Comparison of ENCODE assay signal across 8 mouse cellular contexts in the genomic region with DNA sequence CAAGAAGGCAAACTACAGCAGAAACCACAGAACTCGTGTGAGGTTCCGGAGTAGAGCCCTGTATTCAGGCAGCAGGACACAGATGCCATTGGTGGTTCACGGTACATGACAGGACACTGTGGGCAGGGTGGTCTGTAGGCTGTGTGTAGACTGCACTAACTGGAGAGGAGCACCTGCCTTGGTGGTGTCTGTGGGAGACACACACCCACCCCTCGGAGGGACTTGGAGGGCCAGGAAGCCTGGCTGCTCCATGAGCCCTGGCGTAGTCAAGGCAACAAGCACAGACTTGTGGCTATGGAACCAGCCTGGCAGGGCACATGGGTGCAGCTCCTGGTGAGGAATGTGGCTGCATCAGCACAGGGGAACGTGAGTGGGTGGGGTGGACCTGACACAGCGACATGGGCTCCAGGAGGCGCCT. TPM values are rescaled to one million over a fixed set of nuclear protein-coding genes. Genes with fewer than 3 reads are reported as not detected.
DNase-seq lines count a peak whose midpoint lies in the region; ATAC-seq and TF ChIP-seq lines count a peak whose summit lies in the region.

No protein-coding gene starts in this region.

- no peak for TF ChIP-seq CTCF in intestine, postnatal 0 days (IDR thresholded peaks at IDR 0.05; ENCODE audit: low read depth)
- no peak for TF ChIP-seq CTCF in midbrain, postnatal 0 days (IDR thresholded peaks at IDR 0.05)

- no peak overlapping the region for H3K9ac ChIP-seq in intestine, embryonic 15.5 days
- no peak overlapping the region for H3K9ac ChIP-seq in intestine, postnatal 0 days (ENCODE audit: low read depth, low read length)
- no peak overlapping the region for H3K9ac ChIP-seq in midbrain, postnatal 0 days (replicated peaks; ENCODE audit: low read length, poor library complexity, severe bottlenecking)

- no peak overlapping the region for H3K27ac ChIP-seq in intestine, embryonic 15.5 days
- H3K27ac ChIP-seq in intestine, postnatal 0 days (ENCODE audit: low read depth, low read length) = no peak overlapping the region
- no peak overlapping the region for H3K27ac ChIP-seq in midbrain, postnatal 0 days (ENCODE audit: low read depth, low read length)

- H3K4me3 ChIP-seq in intestine, embryonic 15.5 days (replicated peaks) = no peak overlapping the region
- no peak overlapping the region for H3K4me3 ChIP-seq in intestine, postnatal 0 days (ENCODE audit: low read depth, low read length)
- no peak overlapping the region for H3K4me3 ChIP-seq in midbrain, postnatal 0 days (ENCODE audit: low read depth, low read length)

- peak; percentile 28; the same call in 1 of the 2 replicates for ATAC-seq in intestine, embryonic 15.5 days
- no peak for ATAC-seq in intestine, postnatal 0 days
- ATAC-seq in activated CD4-positive, CD25-positive, alpha-beta regulatory T cell, adult 4 months = peak; percentile 93
- peak; percentile 94 for ATAC-seq in inflammation-experienced regulatory T-cells, adult 6 months
- no peak for ATAC-seq in midbrain, postnatal 0 days (ENCODE audit: low FRiP score)

- peaks cover 3% of the 10 kb centered on the region; the same call in 1 of the 2 replicates for H3K4me1 ChIP-seq in intestine, embryonic 15.5 days (replicated peaks)
- no peaks in the 10 kb centered on the region for H3K4me1 ChIP-seq in intestine, postnatal 0 days (replicated peaks; ENCODE audit: control insufficient read depth, insufficient read depth, low read length)
- H3K4me1 ChIP-seq in midbrain, postnatal 0 days (ENCODE audit: insufficient read depth, low read length) = peaks cover 6% of the 10 kb centered on the region

- H3K27me3 ChIP-seq in intestine, embryonic 15.5 days (replicated peaks) = no peaks in the 10 kb centered on the region
- H3K27me3 ChIP-seq in intestine, postnatal 0 days (replicated peaks; ENCODE audit: control insufficient read depth, insufficient read depth, low read length) = no peaks in the 10 kb centered on the region
- no peaks in the 10 kb centered on the region for H3K27me3 ChIP-seq in midbrain, postnatal 0 days (ENCODE audit: insufficient read depth, low read length)

- H3K9me3 ChIP-seq in intestine, embryonic 15.5 days = no peaks in the 10 kb centered on the region
- no peaks in the 10 kb centered on the region for H3K9me3 ChIP-seq in intestine, postnatal 0 days (ENCODE audit: control insufficient read depth)
- H3K9me3 ChIP-seq in midbrain, postnatal 0 days (ENCODE audit: low read length) = no peaks in the 10 kb centered on the region

- no peak overlapping the region for H3K4me2 ChIP-seq in intestine, embryonic 15.5 days (replicated peaks)
- no peak overlapping the region for H3K4me2 ChIP-seq in intestine, postnatal 0 days (replicated peaks; ENCODE audit: low read depth)
- no peak overlapping the region for H3K4me2 ChIP-seq in midbrain, postnatal 0 days (ENCODE audit: low read depth, low read length, poor library complexity, severe bottlenecking)

- 60% methylated on average over 8 of the region's 8 CpGs for WGBS in intestine, embryonic 15.5 days
- WGBS in intestine, postnatal 0 days = 61% methylated on average over 8 of the region's 8 CpGs
- WGBS in midbrain, postnatal 0 days = 73% methylated on average over 8 of the region's 8 CpGs

- no peaks in the 10 kb centered on the region for H3K36me3 ChIP-seq in intestine, embryonic 15.5 days
- H3K36me3 ChIP-seq in intestine, postnatal 0 days (ENCODE audit: control insufficient read depth, insufficient read depth) = no peaks in the 10 kb centered on the region; the same call in 1 of the 2 replicates
- no peaks in the 10 kb centered on the region for H3K36me3 ChIP-seq in midbrain, postnatal 0 days (ENCODE audit: insufficient read depth, low read length)

- peak; percentile 51 for DNase-seq in midbrain, postnatal 0 days (ENCODE audit: low spot score)
- peak; percentile 48 for DNase-seq in urinary bladder, postnatal 25 days (ENCODE audit: low spot score)
- DNase-seq in cerebellum, postnatal 10 days = no peak
- DNase-seq in ovary, postnatal 14 days (ENCODE audit: low spot score) = no peak

RNA-seq across cellular contexts. Expression of gene Rfx2, which starts 11.1 kb away (rescaled TPM):
- polyA plus RNA-seq in intestine, embryonic 15.5 days (2015; fragmentation: Nextera tagmentation; extraction: Ambion mirVana) = 3.1 and 4.4 TPM in 2 replicates
- polyA plus RNA-seq in intestine, postnatal 0 days (2015; fragmentation: Nextera tagmentation; extraction: Ambion mirVana) = 1.4 and 1.6 TPM in 2 replicates
- polyA plus RNA-seq in activated CD4-positive, CD25-positive, alpha-beta regulatory T cell, adult 4 months (2017; shearing (Covaris generic)) = 1 to 10 TPM; 1.4 to 1.9 TPM
- 1 to 10 TPM in 2 of 3 experiments, under 1 TPM in 1; 0.62 to 3.3 (median 1.5) TPM for polyA plus RNA-seq in inflammation-experienced regulatory T-cells, adult 6 months (2017; shearing (Covaris generic))
- 5.1 and 5.7 TPM in 2 replicates for total RNA-seq in midbrain, postnatal 0 days (2014; rRNA removed)
- 2.3 and 3.0 TPM in 2 replicates for polyA plus RNA-seq in midbrain, postnatal 0 days (2015; fragmentation: Nextera tagmentation; extraction: Ambion mirVana)

RNA-seq across cellular contexts. Expression of gene Prr22, which starts 49.7 kb away (rescaled TPM):
- 1.2 and 1.6 TPM in 2 replicates for polyA plus RNA-seq in intestine, embryonic 15.5 days (2015; fragmentation: Nextera tagmentation; extraction: Ambion mirVana)
- 0.25 and 0.51 TPM in 2 replicates for polyA plus RNA-seq in intestine, postnatal 0 days (2015; fragmentation: Nextera tagmentation; extraction: Ambion mirVana)
- under 1 TPM; 0.33 to 0.74 TPM for polyA plus RNA-seq in activated CD4-positive, CD25-positive, alpha-beta regulatory T cell, adult 4 months (2017; shearing (Covaris generic))
- polyA plus RNA-seq in inflammation-experienced regulatory T-cells, adult 6 months (2017; shearing (Covaris generic)) = under 1 TPM; 0.59 to 0.79 (median 0.75) TPM
- 0.44 and 1.3 TPM in 2 replicates for total RNA-seq in midbrain, postnatal 0 days (2014; rRNA removed)
- 0.61 and 1.1 TPM in 2 replicates for polyA plus RNA-seq in midbrain, postnatal 0 days (2015; fragmentation: Nextera tagmentation; extraction: Ambion mirVana)

RNA-seq across cellular contexts. Expression of gene Acsbg2, which starts 54.5 kb away (rescaled TPM):
- polyA plus RNA-seq in intestine, embryonic 15.5 days (2015; fragmentation: Nextera tagmentation; extraction: Ambion mirVana) = not detected in 2 replicates
- not detected in 2 replicates for polyA plus RNA-seq in intestine, postnatal 0 days (2015; fragmentation: Nextera tagmentation; extraction: Ambion mirVana)
- polyA plus RNA-seq in activated CD4-positive, CD25-positive, alpha-beta regulatory T cell, adult 4 months (2017; shearing (Covaris generic)) = under 1 TPM in 1 of 2 experiments, not detected in 1; 0.21 TPM
- not detected for polyA plus RNA-seq in inflammation-experienced regulatory T-cells, adult 6 months (2017; shearing (Covaris generic))
- total RNA-seq in midbrain, postnatal 0 days (2014; rRNA removed) = 0.11 TPM in 1 of 2 replicates, not detected in the other
- not detected in 2 replicates for polyA plus RNA-seq in midbrain, postnatal 0 days (2015; fragmentation: Nextera tagmentation; extraction: Ambion mirVana)

RNA-seq across cellular contexts. Expression of gene Dus3l, which starts 55.1 kb away (rescaled TPM):
- polyA plus RNA-seq in intestine, embryonic 15.5 days (2015; fragmentation: Nextera tagmentation; extraction: Ambion mirVana) = 38.7 and 42.8 TPM in 2 replicates
- polyA plus RNA-seq in intestine, postnatal 0 days (2015; fragmentation: Nextera tagmentation; extraction: Ambion mirVana) = 16.1 and 16.6 TPM in 2 replicates
- polyA plus RNA-seq in activated CD4-positive, CD25-positive, alpha-beta regulatory T cell, adult 4 months (2017; shearing (Covaris generic)) = 10 to 100 TPM; 24.3 to 32.7 TPM
- polyA plus RNA-seq in inflammation-experienced regulatory T-cells, adult 6 months (2017; shearing (Covaris generic)) = 10 to 100 TPM; 16.2 to 34.6 (median 34.0) TPM
- 91.0 and 93.8 TPM in 2 replicates for total RNA-seq in midbrain, postnatal 0 days (2014; rRNA removed)
- polyA plus RNA-seq in midbrain, postnatal 0 days (2015; fragmentation: Nextera tagmentation; extraction: Ambion mirVana) = 103 and 114 TPM in 2 replicates

RNA-seq across cellular contexts. Expression of gene 1700061G19Rik, which starts 55.6 kb away (rescaled TPM):
- 0.15 and 0.19 TPM in 2 replicates for polyA plus RNA-seq in intestine, embryonic 15.5 days (2015; fragmentation: Nextera tagmentation; extraction: Ambion mirVana)
- polyA plus RNA-seq in intestine, postnatal 0 days (2015; fragmentation: Nextera tagmentation; extraction: Ambion mirVana) = 0.23 and 0.30 TPM in 2 replicates
- under 1 TPM; 0.28 to 0.37 TPM for polyA plus RNA-seq in activated CD4-positive, CD25-positive, alpha-beta regulatory T cell, adult 4 months (2017; shearing (Covaris generic))
- under 1 TPM; 0.21 to 0.57 (median 0.28) TPM for polyA plus RNA-seq in inflammation-experienced regulatory T-cells, adult 6 months (2017; shearing (Covaris generic))
- total RNA-seq in midbrain, postnatal 0 days (2014; rRNA removed) = not detected in 2 replicates
- 0.45 and 0.72 TPM in 2 replicates for polyA plus RNA-seq in midbrain, postnatal 0 days (2015; fragmentation: Nextera tagmentation; extraction: Ambion mirVana)

Comparison
In these comparisons a context has a peak if more than half of its experiments do, and no peak if none do; other contexts are left out.
1. ATAC-seq: peak in intestine, embryonic 15.5 days (single experiment), activated CD4-positive, CD25-positive, alpha-beta regulatory T cell, adult 4 months (single experiment) and inflammation-experienced regulatory T-cells, adult 6 months (single experiment); none in intestine, postnatal 0 days (single experiment) and midbrain, postnatal 0 days (single experiment).
2. DNase-seq: peak in midbrain, postnatal 0 days (single experiment) and urinary bladder, postnatal 25 days (single experiment); none in cerebellum, postnatal 10 days (0 of 2) and ovary, postnatal 14 days (single experiment).